Mouse (Mus musculus) liver, embryonic 14.5 days (tissue): ENCODE results near the gene Ngdn.

Experiments
- CTCF ChIP-seq: IDR thresholded peaks from 2 replicates; pipeline ENCODE4 v1.5.1; 2016; ENCODE audit warnings: antibody characterized with exemption, low read depth, control low read depth
- EP300 ChIP-seq: IDR thresholded peaks from 2 replicates; pipeline ENCODE4 v1.6.1; 2016; ENCODE audit warnings: antibody characterized with exemption, low read depth

- TF ChIP-seq EP300 = no peak
- no peak for TF ChIP-seq CTCF
Observed at GRCm38 (mm10) chr14:55015767-55016111, 485 bp downstream of the Ngdn start.
